Mouse (Mus musculus) lung, adult 2 months (tissue): Measurements from ENCODE around the gene Actrt2.

Experiments used
- CTCF ChIP-seq: fragments of 200-500 bp; IDR thresholded peaks from 2 replicates; pipeline ENCODE4 v1.5.1; 2011; ENCODE audit warnings: mild to moderate bottlenecking, low read length, control low read depth; ENCODE audit not compliant: insufficient read depth
- POLR2A ChIP-seq: fragments of 200-500 bp; IDR thresholded peaks from 2 replicates; pipeline ENCODE4 v1.6.1; 2011; ENCODE audit warnings: low read depth, mild to moderate bottlenecking, control low read depth, low read length, borderline replicate concordance; ENCODE audit errors: extremely low read depth

DNA sequence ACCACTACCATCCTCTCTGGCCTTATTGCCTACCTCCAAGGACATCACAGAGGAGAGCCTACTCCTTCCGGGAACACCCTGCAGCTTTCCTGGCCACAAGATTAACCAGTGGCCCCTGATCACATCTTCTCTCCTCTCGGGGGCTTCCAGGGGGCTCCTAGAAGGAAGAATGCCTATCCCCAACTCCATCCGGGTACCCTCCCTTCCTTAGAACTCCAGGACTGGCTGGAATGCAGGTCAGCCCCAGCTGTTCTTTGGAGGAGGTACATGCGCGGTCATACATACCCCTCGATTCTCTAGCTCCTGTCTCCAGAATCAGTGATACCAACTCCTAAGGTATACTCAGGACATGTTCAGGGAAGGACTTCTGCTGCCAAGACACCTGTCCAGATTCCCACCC is 37.4 kb upstream of the Actrt2 start:
- TF ChIP-seq CTCF (no peak), POLR2A (no peak)
